Mouse (Mus musculus) cerebellum, adult 2 months (tissue): ENCODE measurements around the gene Lhx1. TPM values are rescaled to one million over a fixed set of nuclear protein-coding genes. Genes with fewer than 3 reads are reported as not detected.

Source experiments
- DNase-seq, 2 experiments: peaks; one replicate each; pipeline ENCODE4 v3.0.0; 2021
- H3K27ac ChIP-seq: fragments of 200-500 bp; 2 replicates; pipeline ENCODE4 v1.5.1; 2012; ENCODE audit warnings: low read length, control low read depth, inconsistent platforms; ENCODE audit not compliant: insufficient read depth
- H3K27me3 ChIP-seq: fragments of 200-500 bp; 2 replicates; pipeline ENCODE4 v1.6.1; 2012; ENCODE audit warnings: inconsistent platforms, mild to moderate bottlenecking, low read length, moderate library complexity; ENCODE audit not compliant: control insufficient read depth, insufficient read depth
- H3K4me1 ChIP-seq: fragments of 200-500 bp; 2 replicates; pipeline ENCODE4 v1.6.1; 2011; ENCODE audit warnings: low read length; ENCODE audit not compliant: control insufficient read depth, insufficient read depth
- H3K4me3 ChIP-seq: fragments of 200-500 bp; replicated peaks from 2 replicates; pipeline ENCODE3; 2011; ENCODE audit warnings: mild to moderate bottlenecking, low read depth, low read length, control low read depth; ENCODE audit not compliant: insufficient read depth
- CTCF ChIP-seq: fragments of 200-500 bp; IDR thresholded peaks from 2 replicates; pipeline ENCODE4 v1.5.1; 2011; ENCODE audit warnings: low read depth, mild to moderate bottlenecking, control low read depth, low read length, moderate library complexity, borderline replicate concordance; ENCODE audit not compliant: insufficient read depth
- POLR2A ChIP-seq: fragments of 200-500 bp; IDR thresholded peaks from 2 replicates; pipeline ENCODE4 v1.6.1; 2011; ENCODE audit warnings: low read length, control low read depth, borderline replicate concordance; ENCODE audit not compliant: insufficient read depth
- WGBS: fragments of 180-500 bp; shearing (Covaris S2); methylation state at CpG from one replicate; pipeline ENCODE4 v1.1.7; 2018; 5-methylcytosine and 5-hydroxymethylcytosine counted together
- polyA plus RNA-seq: library from polyadenylated mRNA; depleted of rRNA; stranded (reverse); fragments of >200 nt; gene quantifications from 2 replicates; pipeline ENCODE4 v1.2.3, GENCODE M21; 2012

The Lhx1 gene
- polyA plus RNA-seq, 1 experiment: 37.3 TPM

DNA sequence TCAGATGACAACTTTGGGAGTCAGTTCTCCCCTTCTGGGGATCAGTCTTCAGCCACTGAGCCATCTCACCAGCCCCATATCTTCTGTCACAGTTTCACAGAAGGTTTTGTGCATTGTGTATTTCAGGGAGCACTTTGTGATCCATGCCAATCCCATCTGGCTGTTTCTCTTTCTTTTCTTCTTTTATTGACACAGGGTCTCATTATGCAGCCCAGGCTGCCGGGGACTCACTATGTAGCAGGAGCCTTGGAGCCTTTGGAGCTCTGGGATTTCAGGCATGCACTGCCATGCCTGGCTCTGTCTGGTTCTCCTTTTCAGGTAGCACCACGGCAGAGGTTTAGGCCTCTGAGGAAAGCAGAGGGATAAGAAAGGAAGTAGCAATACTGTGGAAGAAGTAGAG, 23.0 kb upstream of the Lhx1 start:
- DNase-seq: no peak
- 64% methylated on average over 2 of the region's 2 CpGs for WGBS
- H3K27ac ChIP-seq: no peak overlapping the region
- no peaks in the 10 kb centered on the region for H3K4me1 ChIP-seq
- TF ChIP-seq CTCF: no peak
- TF ChIP-seq POLR2A: no peak
- no peak overlapping the region for H3K4me3 ChIP-seq
- H3K27me3 ChIP-seq: no peaks in the 10 kb centered on the region

DNA sequence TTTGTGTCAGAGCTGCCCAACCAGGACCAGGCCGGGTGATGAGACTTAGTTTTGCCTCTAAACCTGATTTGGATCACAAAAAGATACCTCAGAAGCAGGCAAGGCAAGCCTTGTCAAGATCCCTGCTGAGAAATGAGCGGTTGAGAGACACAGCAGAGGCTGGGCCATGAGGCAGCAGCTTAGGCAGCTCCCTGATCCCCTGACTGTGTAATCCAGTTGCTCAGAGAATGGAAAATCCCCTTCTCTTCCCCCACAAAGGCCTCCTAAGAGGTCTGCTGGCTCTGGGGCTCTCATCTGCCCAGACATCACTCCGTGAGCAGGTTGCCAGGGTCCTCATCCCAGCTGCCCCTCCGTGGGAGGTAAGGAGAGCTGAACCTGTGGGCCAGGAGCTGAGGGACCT, 14.6 kb upstream of the Lhx1 start:
- no peak overlapping the region for H3K27ac ChIP-seq
- TF ChIP-seq CTCF (no peak), POLR2A (no peak)
- no peaks in the 10 kb centered on the region; the same call in 1 of the 2 replicates for H3K4me1 ChIP-seq
- 33% methylated on average over 4 of the region's 4 CpGs for WGBS
- no peak overlapping the region for H3K4me3 ChIP-seq
- DNase-seq: no peak
- no peaks in the 10 kb centered on the region for H3K27me3 ChIP-seq

- Histone ChIP-seq H3K27me3 (no peaks in the 10 kb centered on the region), H3K4me1 (peaks cover 3% of the 10 kb centered on the region), H3K27ac (no peak overlapping the region), H3K4me3 (no peak overlapping the region)
- peak; percentile 46 to 55 for DNase-seq
- TF ChIP-seq CTCF: no peak
- 33% methylated on average over 14 of the region's 14 CpGs for WGBS
Observed at GRCm38 (mm10) chr11:84529797-84530703, 4.7 kb upstream of the Lhx1 start.

GRCm38 (mm10) chr11:84529143-84529755, 3.9 kb upstream of the Lhx1 start:
- 9% methylated on average over 24 of the region's 24 CpGs for WGBS
- H3K27me3 ChIP-seq: no peaks in the 10 kb centered on the region
- peak; percentile 58 to 62 for DNase-seq

GRCm38 (mm10) chr11:84526976-84527860, 1.9 kb upstream of the Lhx1 start:
- peak; percentile 30 to 51 for DNase-seq
- Histone ChIP-seq H3K27ac (no peak overlapping the region), H3K27me3 (no peaks in the 10 kb centered on the region; the same call in 1 of the 2 replicates), H3K4me3 (peak overlapping the region; percentile 48), H3K4me1 (no peaks in the 10 kb centered on the region)
- TF ChIP-seq POLR2A: no peak
- TF ChIP-seq CTCF: no peak
- 37% methylated on average over 29 of the region's 29 CpGs for WGBS

More at GRCm38 (mm10) chr11:84529143-84529755, 3.9 kb upstream of the Lhx1 start:
- H3K27ac ChIP-seq: no peak overlapping the region; the same call in 1 of the 2 replicates
- peak overlapping the region; percentile 51 for H3K4me3 ChIP-seq
- H3K4me1 ChIP-seq: peaks cover 3% of the 10 kb centered on the region
- TF ChIP-seq POLR2A: no peak
- TF ChIP-seq CTCF: no peak

DNA sequence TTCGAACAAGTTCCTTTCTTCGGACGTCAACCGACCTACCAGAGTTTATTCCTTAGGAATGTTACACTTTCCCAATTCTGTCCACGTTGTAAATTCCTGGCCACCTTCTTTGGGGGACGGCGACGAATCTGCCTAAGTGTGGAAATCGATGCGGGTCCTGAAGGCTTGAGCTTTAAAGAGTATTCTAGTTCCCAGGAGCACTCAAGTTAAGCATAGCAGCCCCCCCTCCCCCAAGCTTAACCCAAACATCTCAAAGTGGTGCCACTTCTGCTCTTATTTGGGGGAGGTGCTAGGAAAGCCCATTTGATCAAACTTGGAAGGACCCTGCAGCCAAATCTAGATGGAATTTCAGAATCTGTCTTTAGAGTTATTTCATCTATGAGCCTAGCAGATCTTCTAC, 1.1 kb upstream of the Lhx1 start:
- WGBS: 6% methylated on average over 10 of the region's 10 CpGs
- no peak for TF ChIP-seq CTCF
- no peak for TF ChIP-seq POLR2A
- no peak overlapping the region for H3K27ac ChIP-seq
- no peaks in the 10 kb centered on the region; the same call in 1 of the 2 replicates for H3K27me3 ChIP-seq
- no peak for DNase-seq
- peaks cover 4% of the 10 kb centered on the region; the same call in 1 of the 2 replicates for H3K4me1 ChIP-seq
- H3K4me3 ChIP-seq: peak overlapping the region; percentile 99

GRCm38 (mm10) chr11:84524511-84525270, 644 bp downstream of the Lhx1 start:
- WGBS: under 1% methylated on average over 48 of the region's 48 CpGs
- peak overlapping the region; percentile 99 for H3K4me3 ChIP-seq
- H3K27me3 ChIP-seq: no peaks in the 10 kb centered on the region; the same call in 1 of the 2 replicates
- DNase-seq: peak; percentile 78 to 81
- H3K4me1 ChIP-seq: peaks cover 15% of the 10 kb centered on the region; the same call in 1 of the 2 replicates
- TF ChIP-seq CTCF (no peak), POLR2A (no peak)
- H3K27ac ChIP-seq: peak overlapping the region; percentile 97
